Mouse (Mus musculus) spleen, postnatal 0 days (tissue): ENCODE measurements around the gene Scd3. TPM values are rescaled to one million over a fixed set of nuclear protein-coding genes. Genes with fewer than 3 reads are reported as not detected.

Experiments used
- polyA plus RNA-seq: library from polyadenylated mRNA; unstranded; fragments of >200 nt; fragmentation: Nextera tagmentation; extraction: Ambion mirVana; gene quantifications from 2 replicates; pipeline ENCODE4 v1.2.1, GENCODE M21; 2015

Gene Scd3
- polyA plus RNA-seq = not detected in 2 replicates

DNA sequence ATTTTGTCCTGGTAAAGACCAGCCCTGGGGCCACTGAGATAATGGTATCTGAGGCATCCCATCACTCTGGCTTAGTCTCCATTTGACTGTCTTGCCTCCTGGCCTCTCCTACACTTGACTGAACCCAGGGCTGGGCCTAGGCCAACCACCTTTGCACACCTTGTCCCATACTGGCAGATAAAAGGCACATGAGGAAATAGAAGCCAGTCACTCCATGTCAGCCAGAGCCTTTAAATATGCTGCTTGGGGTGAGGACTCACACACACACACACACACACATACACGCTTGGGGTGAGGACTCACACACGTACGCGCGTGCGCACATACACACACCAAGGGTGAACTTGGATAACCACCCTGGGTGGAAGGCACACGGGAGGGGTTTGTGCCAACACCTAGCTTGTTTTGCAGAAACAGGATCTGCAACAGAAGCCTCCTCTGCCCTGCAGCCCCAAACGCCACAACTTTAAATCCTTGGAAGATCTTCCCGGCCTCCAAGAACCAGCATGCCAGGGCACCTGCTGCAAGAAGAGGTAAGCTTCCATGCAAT lies at the start of gene Scd3:
Scd3 (plus strand) TSS at position 255 of the 550 bp plus-strand sequence.

DNA sequence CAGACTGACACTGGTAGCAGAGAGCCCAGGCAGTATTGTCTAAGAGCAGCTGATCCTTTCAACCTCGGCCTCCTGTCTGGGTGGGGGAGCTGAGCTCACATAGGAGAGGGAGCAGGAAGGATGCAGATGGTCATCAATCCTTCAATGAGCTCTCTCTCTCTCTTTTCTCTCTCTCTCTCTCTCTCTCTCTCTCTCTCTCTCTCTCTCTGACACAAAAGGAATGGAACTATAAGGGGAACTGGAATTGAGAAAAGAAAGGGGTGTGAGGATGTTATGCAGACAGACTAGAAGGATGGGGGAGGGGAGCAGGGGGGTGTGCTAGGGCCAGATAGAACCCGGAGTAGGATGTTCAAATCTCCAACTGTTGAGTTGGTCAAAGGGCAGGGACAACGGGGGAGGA lies 10.7 kb upstream of the Scd3 start, which contains the start of gene Pkd2l1:
Pkd2l1 (minus strand) TSS at position 101 of the 400 bp plus-strand sequence.

DNA sequence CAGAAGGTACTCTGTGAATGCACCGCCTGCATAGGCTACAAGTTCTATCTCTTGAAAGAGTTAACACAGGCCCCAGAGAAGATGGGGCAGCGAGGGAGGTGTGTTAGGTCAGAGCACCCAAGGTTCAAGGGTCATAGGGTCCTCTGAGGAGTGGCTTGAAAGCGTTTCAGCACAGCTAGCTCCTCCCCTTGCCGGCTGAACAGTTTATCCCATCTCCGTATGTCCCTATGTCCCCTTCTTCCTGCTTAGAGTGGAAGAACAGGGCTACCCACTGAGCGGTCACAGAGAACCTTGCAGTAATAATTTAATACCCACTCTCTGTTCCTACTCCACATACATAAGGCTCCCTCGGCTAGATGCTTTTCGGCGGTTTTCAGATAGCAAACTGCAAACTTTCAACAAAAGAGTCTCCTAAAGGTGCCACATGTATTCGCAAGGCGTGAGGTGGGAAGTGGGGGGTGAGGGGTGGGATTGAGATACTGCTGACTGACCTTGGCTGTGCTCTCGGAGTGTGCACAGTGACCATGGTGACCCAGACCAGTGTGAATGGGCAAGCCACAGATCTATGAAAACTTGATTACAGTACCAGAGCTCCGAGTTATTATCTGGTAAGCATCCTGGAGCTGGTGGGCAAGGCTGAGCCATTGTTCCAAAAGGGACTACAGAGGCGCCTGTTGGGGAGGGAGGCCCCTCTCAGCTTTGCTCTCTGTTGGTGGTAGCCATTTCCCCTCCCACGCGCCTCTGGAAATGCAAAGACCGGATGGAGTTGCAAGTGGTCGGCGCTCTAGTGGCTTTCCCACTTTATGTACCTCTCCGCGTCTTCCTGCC lies 90.1 kb downstream of the Scd3 start, which contains the start of gene Scd2:
Scd2 (plus strand) TSS at position 734 of the 828 bp plus-strand sequence.

Other genes starting within 250 kb of the Scd3 start
- 0.11 and 0.16 TPM in 2 replicates for gene Cpn1, start 216.7 kb upstream of the Scd3 start, polyA plus RNA-seq
- gene Cyp2c23, start 174.1 kb upstream of the Scd3 start, polyA plus RNA-seq = 0.06 TPM in 1 of 2 replicates, not detected in the other
- gene Erlin1, start 133.5 kb upstream of the Scd3 start, polyA plus RNA-seq = 11.3 and 13.2 TPM in 2 replicates
- 22.8 and 24.9 TPM in 2 replicates for gene Chuk, start 95.8 kb upstream of the Scd3 start, polyA plus RNA-seq
- gene Cwf19l1, start 67.4 kb upstream of the Scd3 start, polyA plus RNA-seq = 20.7 and 21.3 TPM in 2 replicates
- gene Bloc1s2, start 56.8 kb upstream of the Scd3 start, polyA plus RNA-seq = 59.4 and 61.3 TPM in 2 replicates
- gene Pkd2l1, start 10.8 kb upstream of the Scd3 start, polyA plus RNA-seq = not detected in 2 replicates
- gene Scd2, start 90.4 kb downstream of the Scd3 start, polyA plus RNA-seq = 11.1 and 16.3 TPM in 2 replicates
- 0.07 TPM in 1 of 2 replicates, not detected in the other for gene Scd4, start 129.8 kb downstream of the Scd3 start, polyA plus RNA-seq
- gene Scd1, start 204.6 kb downstream of the Scd3 start, polyA plus RNA-seq = 2.6 and 5.0 TPM in 2 replicates